Mouse (Mus musculus): ENCODE results near the gene Pld4. TPM values are rescaled to one million over a fixed set of nuclear protein-coding genes. Genes with fewer than 3 reads are reported as not detected.

The Pld4 gene
- total and polyA plus RNA-seq, 2 experiments from 2014 or later = 3.4 to 7.2 TPM

- H3K36me3 ChIP-seq (replicated peaks; ENCODE audit: control insufficient read depth, insufficient read depth, low read length) = no peaks in the 10 kb centered on the region
- DNase-seq (ENCODE audit: low spot score) (no peak), ATAC-seq (ENCODE audit: insufficient read depth, low read depth) (no peak)
- peaks cover 13% of the 10 kb centered on the region for H3K27me3 ChIP-seq (ENCODE audit: control insufficient read depth, insufficient read depth, low read length)
- no peak overlapping the region for H3K4me2 ChIP-seq (ENCODE audit: low read depth, low read length)
- no peak overlapping the region for H3K9ac ChIP-seq (replicated peaks; ENCODE audit: low read depth, low read length)
- peaks cover 37% of the 10 kb centered on the region for H3K4me1 ChIP-seq (ENCODE audit: control insufficient read depth, insufficient read depth)
- no peak overlapping the region for H3K4me3 ChIP-seq (ENCODE audit: low read depth, low read length)
- no peak for TF ChIP-seq EP300 (IDR thresholded peaks at IDR 0.05; ENCODE audit: low read depth)
- TF ChIP-seq CTCF (IDR thresholded peaks at IDR 0.05; ENCODE audit: low read depth) = no peak
- peak overlapping the region; percentile 33; the same call in 1 of the 2 replicates for H3K27ac ChIP-seq (ENCODE audit: low read depth)
- WGBS = 50% methylated on average over 17 of the region's 17 CpGs
- no peaks in the 10 kb centered on the region for H3K9me3 ChIP-seq (replicated peaks; ENCODE audit: control insufficient read depth, low read length)
Observed at GRCm38 (mm10) chr12:112796551-112797510, 36.4 kb downstream of the Pld4 start.

GRCm38 (mm10) chr12:112797672-112798331 is 37.3 kb downstream of the Pld4 start:
- no peak overlapping the region for H3K4me3 ChIP-seq (ENCODE audit: low read depth, low read length)
- DNase-seq (ENCODE audit: low spot score) = no peak
- H3K4me1 ChIP-seq (ENCODE audit: control insufficient read depth, insufficient read depth) = peaks cover 44% of the 10 kb centered on the region
- no peaks in the 10 kb centered on the region for H3K36me3 ChIP-seq (replicated peaks; ENCODE audit: control insufficient read depth, insufficient read depth, low read length)
- WGBS = 24% methylated on average over 15 of the region's 15 CpGs
- no peak overlapping the region for H3K9ac ChIP-seq (replicated peaks; ENCODE audit: low read depth, low read length)
- H3K4me2 ChIP-seq (ENCODE audit: low read depth, low read length) = no peak overlapping the region
- H3K27ac ChIP-seq (ENCODE audit: low read depth) = peak overlapping the region; percentile 7; the same call in 1 of the 2 replicates
- H3K9me3 ChIP-seq (replicated peaks; ENCODE audit: control insufficient read depth, low read length) = no peaks in the 10 kb centered on the region
- no peak for TF ChIP-seq EP300 (IDR thresholded peaks at IDR 0.05; ENCODE audit: low read depth)
- TF ChIP-seq CTCF (IDR thresholded peaks at IDR 0.05; ENCODE audit: low read depth) = no peak
- ATAC-seq (ENCODE audit: insufficient read depth, low read depth) = peak; percentile 25; the same call in 1 of the 2 replicates
- peaks cover 18% of the 10 kb centered on the region for H3K27me3 ChIP-seq (ENCODE audit: control insufficient read depth, insufficient read depth, low read length)

GRCm38 (mm10) chr12:112798332-112798681 is 37.9 kb downstream of the Pld4 start:
- Histone ChIP-seq H3K36me3 (replicated peaks; ENCODE audit: control insufficient read depth, insufficient read depth, low read length) (no peaks in the 10 kb centered on the region), H3K4me3 (ENCODE audit: low read depth, low read length) (no peak overlapping the region), H3K27me3 (ENCODE audit: control insufficient read depth, insufficient read depth, low read length) (peaks cover 18% of the 10 kb centered on the region), H3K9me3 (replicated peaks; ENCODE audit: control insufficient read depth, low read length) (no peaks in the 10 kb centered on the region), H3K4me2 (ENCODE audit: low read depth, low read length) (no peak overlapping the region), H3K4me1 (ENCODE audit: control insufficient read depth, insufficient read depth) (peaks cover 41% of the 10 kb centered on the region), H3K27ac (ENCODE audit: low read depth) (peak overlapping the region; percentile 7; the same call in 1 of the 2 replicates), H3K9ac (replicated peaks; ENCODE audit: low read depth, low read length) (no peak overlapping the region)
- DNase-seq (ENCODE audit: low spot score) (no peak), ATAC-seq (ENCODE audit: insufficient read depth, low read depth) (no peak)
- TF ChIP-seq CTCF (IDR thresholded peaks at IDR 0.05; ENCODE audit: low read depth) = no peak
- no peak for TF ChIP-seq EP300 (IDR thresholded peaks at IDR 0.05; ENCODE audit: low read depth)
- 26% methylated on average over 5 of the region's 5 CpGs for WGBS

- TF ChIP-seq EP300 (IDR thresholded peaks at IDR 0.05; ENCODE audit: low read depth) (no peak), CTCF (IDR thresholded peaks at IDR 0.05; ENCODE audit: low read depth) (no peak)
- Histone ChIP-seq H3K9me3 (replicated peaks; ENCODE audit: control insufficient read depth, low read length) (no peaks in the 10 kb centered on the region), H3K27ac (ENCODE audit: low read depth) (no peak overlapping the region; the same call in 1 of the 2 replicates), H3K4me2 (ENCODE audit: low read depth, low read length) (no peak overlapping the region), H3K4me3 (ENCODE audit: low read depth, low read length) (no peak overlapping the region), H3K4me1 (ENCODE audit: control insufficient read depth, insufficient read depth) (peaks cover 37% of the 10 kb centered on the region), H3K9ac (replicated peaks; ENCODE audit: low read depth, low read length) (no peak overlapping the region), H3K36me3 (replicated peaks; ENCODE audit: control insufficient read depth, insufficient read depth, low read length) (no peaks in the 10 kb centered on the region), H3K27me3 (ENCODE audit: control insufficient read depth, insufficient read depth, low read length) (peaks cover 18% of the 10 kb centered on the region)
- no peak for DNase-seq (ENCODE audit: low spot score)
- no peak for ATAC-seq (ENCODE audit: insufficient read depth, low read depth)
- WGBS = 68% methylated on average over 5 of the region's 5 CpGs
Observed at GRCm38 (mm10) chr12:112798716-112799115, 38.3 kb downstream of the Pld4 start.

DNA sequence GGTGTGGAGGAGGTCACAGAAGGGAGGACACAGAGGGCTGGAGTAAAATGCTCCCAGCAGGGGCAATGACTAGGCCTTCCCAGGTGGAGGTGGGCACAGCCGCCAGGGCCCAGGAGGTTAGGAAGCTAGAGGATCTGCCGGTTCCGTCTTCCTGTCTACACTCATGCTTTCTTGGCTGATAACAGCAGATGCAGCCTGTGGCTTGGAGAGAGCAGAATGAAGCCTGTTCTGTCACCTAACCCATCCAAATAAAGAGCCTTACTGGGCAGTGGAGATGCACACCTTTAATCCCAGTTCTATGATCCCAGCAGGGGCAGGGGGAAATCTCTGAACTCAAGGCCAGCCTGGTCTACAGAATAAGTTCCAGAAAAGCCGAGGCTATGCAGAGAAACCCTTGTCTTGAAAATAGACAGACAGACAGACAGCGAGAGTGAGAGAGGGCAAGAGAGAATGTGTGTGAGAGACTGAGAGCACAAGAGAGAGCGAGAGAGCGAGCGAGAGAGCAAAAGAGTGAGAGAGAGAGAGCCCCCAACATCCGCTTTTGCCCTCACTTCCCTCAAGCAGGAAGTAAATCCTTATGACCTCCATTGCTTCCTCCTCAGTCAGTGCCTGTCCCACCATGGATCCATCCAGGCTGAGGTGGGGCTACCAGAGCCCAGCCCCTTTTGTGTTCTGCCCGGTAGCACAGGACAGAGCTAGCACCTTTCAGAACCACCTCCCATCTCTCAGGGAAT is 38.9 kb downstream of the Pld4 start:
- no peak for DNase-seq (ENCODE audit: low spot score)
- Histone ChIP-seq H3K27ac (ENCODE audit: low read depth) (no peak overlapping the region), H3K27me3 (ENCODE audit: control insufficient read depth, insufficient read depth, low read length) (peaks cover 18% of the 10 kb centered on the region), H3K9me3 (replicated peaks; ENCODE audit: control insufficient read depth, low read length) (no peaks in the 10 kb centered on the region), H3K4me3 (ENCODE audit: low read depth, low read length) (no peak overlapping the region), H3K9ac (replicated peaks; ENCODE audit: low read depth, low read length) (no peak overlapping the region), H3K4me2 (ENCODE audit: low read depth, low read length) (no peak overlapping the region), H3K36me3 (replicated peaks; ENCODE audit: control insufficient read depth, insufficient read depth, low read length) (no peaks in the 10 kb centered on the region), H3K4me1 (ENCODE audit: control insufficient read depth, insufficient read depth) (peaks cover 30% of the 10 kb centered on the region)
- no peak for ATAC-seq (ENCODE audit: insufficient read depth, low read depth)
- no peak for TF ChIP-seq CTCF (IDR thresholded peaks at IDR 0.05; ENCODE audit: low read depth)
- no peak for TF ChIP-seq EP300 (IDR thresholded peaks at IDR 0.05; ENCODE audit: low read depth)
- WGBS = 67% methylated on average over 10 of the region's 10 CpGs
